Mouse (Mus musculus): ENCODE data around the gene Cfap77. TPM values are rescaled to one million over a fixed set of nuclear protein-coding genes. Genes with fewer than 3 reads are reported as not detected.

Gene Cfap77
- polyA plus RNA-seq, 1 experiment from 2014 or later: 0.23 TPM

DNA sequence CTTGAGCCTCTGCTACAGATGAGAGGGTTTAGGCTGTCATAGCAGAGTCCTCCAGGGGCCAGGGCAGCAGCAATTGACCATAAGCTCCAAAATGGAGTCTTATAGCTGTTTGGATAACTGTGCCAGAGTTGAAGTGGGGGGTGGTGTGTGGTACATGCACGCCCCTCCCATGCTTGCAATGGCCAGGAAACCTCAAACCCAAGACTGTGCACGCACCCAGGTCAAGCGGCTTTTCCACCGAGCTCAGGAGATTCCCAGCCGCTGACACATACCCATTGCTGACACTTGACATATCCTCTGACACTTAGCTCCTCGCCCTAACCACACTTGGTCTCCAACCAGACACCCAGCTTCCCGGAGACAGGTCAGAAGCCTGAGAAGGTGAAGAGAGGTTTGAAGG is 115.9 kb downstream of the Cfap77 start:
- no peak for TF ChIP-seq CTCF (IDR thresholded peaks at IDR 0.05)
- in situ Hi-C loops (cut with MboI; ENCODE audit: low pct_unique_long_range_greater_than_20kb): no loop called here
- CTCF ChIA-PET: no interaction called here
- peaks cover 41% of the 10 kb centered on the region for H3K27me3 ChIP-seq
- POLR2A ChIA-PET: no interaction called here
- DNase-seq (ENCODE audit: low read depth, low spot score): no peak
- ATAC-seq: no peak

DNA sequence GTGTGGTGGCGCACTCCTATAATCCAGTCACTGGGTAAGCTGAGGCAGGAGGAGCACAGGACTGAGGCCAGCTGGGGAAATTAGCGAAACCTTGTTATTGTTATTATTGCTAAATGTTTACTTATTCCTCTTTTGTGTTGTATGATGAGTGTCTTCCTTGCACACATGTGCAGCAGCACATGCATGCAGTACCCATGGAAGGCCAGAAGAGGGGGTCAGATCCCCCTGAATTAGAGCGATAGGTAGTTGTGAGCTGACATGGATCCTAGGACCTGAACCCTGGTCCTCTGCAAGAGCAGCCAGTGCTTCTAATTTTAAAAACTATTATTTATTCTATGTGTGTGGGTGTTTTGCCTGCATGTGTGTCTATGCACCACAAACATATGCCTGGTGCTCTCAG is 124.3 kb downstream of the Cfap77 start:
- ATAC-seq: no peak
- ChIA-PET CTCF (interaction anchor here (1.3 kb wide), 1 partner anchor 40 kb away, joined by 3 read pairs; no protein-coding TSS in a partner anchor), POLR2A (no interaction called here)
- TF ChIP-seq CTCF (IDR thresholded peaks at IDR 0.05): no peak
- in situ Hi-C loops (cut with MboI; ENCODE audit: low pct_unique_long_range_greater_than_20kb): no loop called here
- DNase-seq (ENCODE audit: low read depth, low spot score): no peak
- H3K27me3 ChIP-seq: peaks cover 38% of the 10 kb centered on the region

DNA sequence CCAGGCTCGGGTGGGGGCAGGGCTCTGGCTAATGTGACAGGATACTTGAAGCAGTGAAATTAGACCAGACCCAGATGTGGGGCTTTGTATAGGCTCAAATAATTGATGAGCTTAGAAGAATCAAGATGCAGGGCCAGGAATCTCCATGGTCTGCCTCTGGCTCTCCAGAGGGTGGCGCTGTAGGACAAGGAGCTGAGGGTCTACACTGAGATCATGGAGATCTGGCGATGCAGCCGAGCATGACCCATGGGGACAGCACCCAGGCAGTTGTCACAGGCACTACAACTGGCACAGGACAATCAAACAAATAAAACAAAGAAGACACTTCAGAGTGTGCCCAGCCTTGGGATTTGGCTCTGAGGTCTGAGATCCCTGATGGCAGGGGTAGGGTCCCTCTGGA is 131.0 kb downstream of the Cfap77 start:
- peak; percentile 95 for TF ChIP-seq CTCF (IDR thresholded peaks at IDR 0.05)
- ChIA-PET CTCF (interaction anchor here (1.0 to 2.1 kb wide), 6 partner anchors 11 to 168 kb away, joined by 3 to 8 read pairs (median 4); no protein-coding TSS in a partner anchor), POLR2A (no interaction called here)
- in situ Hi-C loops (cut with MboI; ENCODE audit: low pct_unique_long_range_greater_than_20kb): loop anchor here (5.0 kb wide), 3 partner anchors 53 to 167 kb away; no protein-coding TSS in a partner anchor
- ATAC-seq: no peak
- peaks cover 43% of the 10 kb centered on the region for H3K27me3 ChIP-seq
- DNase-seq (ENCODE audit: low read depth, low spot score): no peak

DNA sequence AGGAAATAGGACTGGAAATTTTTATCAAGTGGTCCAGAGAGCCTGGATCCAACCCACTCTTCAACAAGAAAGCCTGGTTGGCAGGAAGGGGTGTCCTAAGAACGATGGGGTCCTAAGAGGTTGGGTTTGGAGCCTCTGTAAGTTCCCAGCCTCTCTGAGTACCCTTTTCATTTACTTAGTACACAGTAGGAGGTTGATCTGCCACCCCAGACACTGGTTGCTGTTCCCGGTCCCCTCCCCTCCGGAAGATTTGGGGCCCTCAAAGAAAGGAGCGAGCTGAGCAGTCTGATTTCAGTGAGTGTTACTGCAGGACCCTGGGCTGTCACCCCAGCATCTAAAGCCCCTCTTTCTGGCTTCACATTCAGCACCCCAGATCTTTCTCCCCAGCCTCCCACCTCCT is 135.9 kb downstream of the Cfap77 start:
- no peak for ATAC-seq
- peaks cover 63% of the 10 kb centered on the region for H3K27me3 ChIP-seq
- ChIA-PET POLR2A (no interaction called here), CTCF (no interaction called here)
- DNase-seq (ENCODE audit: low read depth, low spot score): no peak
- in situ Hi-C loops (cut with MboI; ENCODE audit: low pct_unique_long_range_greater_than_20kb): no loop called here
- TF ChIP-seq CTCF (IDR thresholded peaks at IDR 0.05): no peak

DNA sequence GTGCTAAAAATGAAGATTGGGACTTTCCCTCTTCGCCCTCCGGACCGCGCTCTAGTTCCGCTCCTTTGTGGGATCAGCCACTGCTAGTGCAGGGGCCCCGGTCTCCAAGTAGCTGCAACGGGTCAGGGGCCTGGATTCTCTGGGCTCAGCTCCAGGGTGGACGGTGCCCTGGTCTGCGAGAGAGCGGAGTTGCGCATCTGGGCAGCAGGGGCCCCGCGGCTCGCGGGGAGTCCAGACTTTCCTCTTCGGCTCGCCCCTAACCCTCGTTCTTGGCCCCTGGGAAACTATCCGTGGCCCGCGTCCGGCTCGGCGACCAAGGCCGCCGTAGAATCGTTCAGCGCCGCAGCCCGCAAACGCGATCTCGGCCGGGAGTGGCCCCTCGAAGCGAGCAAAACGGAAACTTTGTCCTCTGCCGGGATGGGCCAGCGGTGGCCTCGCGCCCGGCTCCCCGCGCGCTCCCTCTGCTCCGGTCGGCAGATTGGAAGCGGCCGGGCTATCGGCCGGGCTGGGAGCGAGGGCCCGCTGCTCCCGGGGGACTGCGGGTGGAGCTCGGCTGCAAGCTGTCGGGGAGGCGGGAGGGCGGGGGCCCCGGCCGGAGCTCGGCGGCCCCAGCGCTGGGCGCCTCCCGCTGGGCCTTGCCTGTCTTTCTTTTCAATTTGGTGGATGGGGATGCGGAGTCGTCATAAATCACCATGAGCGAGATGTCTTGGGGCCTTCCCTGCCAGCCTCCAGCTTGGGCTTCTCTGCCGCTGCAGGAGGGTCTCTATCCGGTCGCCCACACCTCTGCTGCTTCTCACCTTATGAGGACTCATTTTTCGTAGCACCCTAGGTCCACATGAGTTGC is 137.1 kb downstream of the Cfap77 start:
- ChIA-PET CTCF (no interaction called here), POLR2A (no interaction called here)
- TF ChIP-seq CTCF (IDR thresholded peaks at IDR 0.05): no peak
- DNase-seq (ENCODE audit: low read depth, low spot score) (no peak), ATAC-seq (no peak)
- H3K27me3 ChIP-seq: peaks cover 60% of the 10 kb centered on the region
- in situ Hi-C loops (cut with MboI; ENCODE audit: low pct_unique_long_range_greater_than_20kb): no loop called here

DNA sequence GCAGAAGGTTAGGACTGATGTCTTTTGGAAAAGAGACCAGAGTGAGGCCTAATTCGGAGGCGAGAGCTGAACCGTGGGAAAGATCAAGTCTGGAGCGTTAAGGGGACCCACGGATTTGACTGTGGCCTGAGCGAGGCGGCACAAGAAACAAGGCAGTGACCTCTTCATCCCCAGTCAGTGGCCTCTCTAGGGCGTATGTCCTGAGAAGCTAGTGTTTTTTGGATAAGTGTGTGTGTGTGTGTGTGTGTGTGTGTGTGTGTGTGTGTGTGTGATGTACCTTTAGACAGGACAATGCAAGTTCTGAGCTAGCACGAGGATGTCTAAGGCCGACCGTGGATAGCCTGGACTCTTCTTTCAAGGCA is 137.7 kb downstream of the Cfap77 start:
- in situ Hi-C loops (cut with MboI; ENCODE audit: low pct_unique_long_range_greater_than_20kb): no loop called here
- H3K27me3 ChIP-seq: peaks cover 54% of the 10 kb centered on the region
- TF ChIP-seq CTCF (IDR thresholded peaks at IDR 0.05): no peak
- ChIA-PET CTCF (no interaction called here), POLR2A (no interaction called here)
- DNase-seq (ENCODE audit: low read depth, low spot score): no peak
- no peak for ATAC-seq

DNA sequence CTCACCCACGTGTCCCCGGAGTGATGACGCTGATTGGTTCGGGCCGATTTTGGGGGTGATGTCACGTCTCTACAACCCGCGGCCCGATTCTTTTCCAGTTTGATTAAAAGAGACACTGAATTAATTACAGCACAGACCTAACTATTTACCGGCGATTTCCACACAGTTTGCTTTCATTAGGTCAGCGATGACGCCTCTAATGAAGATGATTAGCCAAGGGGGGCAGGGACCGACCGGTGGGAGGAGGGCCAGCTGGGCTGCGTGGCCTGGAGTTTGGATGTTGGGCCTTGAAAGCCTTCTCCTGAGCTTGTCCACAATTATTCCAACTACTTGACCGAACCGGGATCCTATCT is 138.4 kb downstream of the Cfap77 start, which contains the start of gene Barhl1:
TSS of gene Barhl1 (minus strand) at position 156 of the 353 bp plus-strand sequence.
- ATAC-seq (no peak), DNase-seq (ENCODE audit: low read depth, low spot score) (no peak)
- in situ Hi-C loops (cut with MboI; ENCODE audit: low pct_unique_long_range_greater_than_20kb): no loop called here
- ChIA-PET POLR2A (no interaction called here), CTCF (no interaction called here)
- peaks cover 48% of the 10 kb centered on the region for H3K27me3 ChIP-seq
- no peak for TF ChIP-seq CTCF (IDR thresholded peaks at IDR 0.05)

DNA sequence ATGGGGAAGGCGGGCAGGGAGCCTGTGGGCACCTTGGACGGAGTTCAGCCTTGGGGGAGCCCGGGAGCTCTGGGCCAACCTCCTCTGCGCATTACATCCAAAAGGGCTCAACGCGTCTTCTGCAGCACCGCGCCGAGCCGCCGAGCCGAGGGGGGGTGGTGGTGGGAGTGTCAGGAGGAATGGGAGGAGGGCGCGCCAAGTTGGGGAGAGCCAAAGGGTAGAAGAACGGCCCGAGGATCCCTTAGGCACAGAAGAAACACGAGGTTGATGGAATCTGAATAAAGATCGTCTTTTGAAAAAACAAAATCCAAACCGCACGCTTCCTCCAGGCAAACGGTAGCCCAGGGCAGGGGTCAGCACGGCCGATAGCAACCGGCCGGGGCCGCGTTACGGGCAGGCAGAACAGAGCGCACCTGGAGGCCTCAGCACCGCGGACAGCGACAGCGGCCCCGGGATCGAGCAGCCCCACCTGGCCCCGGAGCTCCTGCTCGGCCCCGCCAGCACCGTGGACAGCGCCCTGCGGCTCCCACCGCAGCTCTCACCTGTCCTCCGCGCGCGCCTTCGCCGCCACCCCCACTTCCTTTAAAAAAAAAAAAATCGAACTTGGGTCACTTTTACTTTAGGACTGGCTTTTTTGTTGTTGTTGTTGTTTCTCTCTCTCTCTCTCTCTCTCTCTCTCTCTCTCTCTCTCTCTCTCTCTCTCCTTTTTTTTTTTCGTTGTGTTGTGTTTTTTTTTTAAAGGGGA is 138.9 kb downstream of the Cfap77 start:
- no peak for DNase-seq (ENCODE audit: low read depth, low spot score)
- H3K27me3 ChIP-seq: peaks cover 45% of the 10 kb centered on the region
- in situ Hi-C loops (cut with MboI; ENCODE audit: low pct_unique_long_range_greater_than_20kb): no loop called here
- ChIA-PET POLR2A (interaction anchor here (1.1 kb wide), 1 partner anchor 51 kb away, joined by 3 read pairs; no protein-coding TSS in a partner anchor), CTCF (no interaction called here)
- ATAC-seq: peak; percentile 47
- TF ChIP-seq CTCF (IDR thresholded peaks at IDR 0.05): no peak

DNA sequence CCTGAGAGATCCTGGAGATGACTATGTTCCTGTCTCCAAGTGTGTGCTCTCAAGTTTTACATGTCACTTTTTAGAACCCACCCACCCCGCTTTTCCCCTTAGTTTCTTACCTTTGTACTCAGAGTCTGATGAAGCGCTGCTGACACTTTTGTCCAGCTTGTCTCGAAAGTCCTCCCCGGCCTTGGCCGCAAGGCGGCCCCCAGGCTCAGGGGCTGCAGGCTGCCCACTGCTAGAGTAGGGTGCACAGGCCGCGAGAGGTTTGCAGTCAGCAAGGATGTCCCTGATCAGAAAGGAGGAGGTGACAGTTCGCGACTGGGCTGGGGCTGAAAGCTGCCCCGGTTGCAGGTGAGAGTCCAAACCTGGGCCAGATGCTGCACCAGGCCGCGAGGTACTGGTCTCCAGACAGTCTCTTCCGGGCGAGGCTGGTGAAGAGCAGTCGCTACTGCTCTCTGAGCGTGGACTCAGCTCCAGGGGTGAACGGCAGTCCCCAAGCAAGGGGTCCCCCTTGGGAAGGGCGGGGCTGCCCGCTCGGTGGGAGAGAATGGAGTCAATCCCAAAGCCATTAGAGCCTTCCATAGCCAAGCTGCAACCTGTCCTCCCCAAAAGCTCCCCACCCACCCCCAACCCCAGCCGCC is 139.6 kb downstream of the Cfap77 start:
- peaks cover 40% of the 10 kb centered on the region for H3K27me3 ChIP-seq
- TF ChIP-seq CTCF (IDR thresholded peaks at IDR 0.05): no peak
- CTCF ChIA-PET: no interaction called here
- ATAC-seq: no peak
- no peak for DNase-seq (ENCODE audit: low read depth, low spot score)
- in situ Hi-C loops (cut with MboI; ENCODE audit: low pct_unique_long_range_greater_than_20kb): no loop called here
- POLR2A ChIA-PET: interaction anchor here (1.1 kb wide), 1 partner anchor 52 kb away, joined by 3 read pairs; no protein-coding TSS in a partner anchor

DNA sequence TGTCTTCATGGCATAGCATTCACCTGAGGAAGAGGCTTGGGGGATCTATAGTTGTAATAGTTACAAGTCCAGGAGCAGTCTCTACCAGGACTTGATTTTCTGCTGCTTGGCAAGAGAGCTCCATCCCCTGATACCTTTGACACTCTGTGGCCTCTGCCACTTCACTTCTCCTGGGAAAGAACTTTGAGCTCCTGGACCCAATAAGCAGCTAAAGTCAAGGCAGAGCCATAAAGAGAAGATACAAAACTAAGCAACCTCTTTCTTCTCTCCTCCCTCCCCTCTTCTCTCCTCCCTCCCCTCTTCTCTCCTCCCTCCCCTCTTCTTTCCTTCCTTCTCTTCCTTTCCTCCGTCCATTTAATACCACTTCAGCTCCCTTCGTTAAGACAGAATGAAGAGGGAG is 140.7 kb downstream of the Cfap77 start:
- DNase-seq (ENCODE audit: low read depth, low spot score): no peak
- in situ Hi-C loops (cut with MboI; ENCODE audit: low pct_unique_long_range_greater_than_20kb): no loop called here
- ATAC-seq: no peak
- TF ChIP-seq CTCF (IDR thresholded peaks at IDR 0.05): no peak
- POLR2A ChIA-PET: no interaction called here
- H3K27me3 ChIP-seq: peaks cover 32% of the 10 kb centered on the region
- CTCF ChIA-PET: no interaction called here

DNA sequence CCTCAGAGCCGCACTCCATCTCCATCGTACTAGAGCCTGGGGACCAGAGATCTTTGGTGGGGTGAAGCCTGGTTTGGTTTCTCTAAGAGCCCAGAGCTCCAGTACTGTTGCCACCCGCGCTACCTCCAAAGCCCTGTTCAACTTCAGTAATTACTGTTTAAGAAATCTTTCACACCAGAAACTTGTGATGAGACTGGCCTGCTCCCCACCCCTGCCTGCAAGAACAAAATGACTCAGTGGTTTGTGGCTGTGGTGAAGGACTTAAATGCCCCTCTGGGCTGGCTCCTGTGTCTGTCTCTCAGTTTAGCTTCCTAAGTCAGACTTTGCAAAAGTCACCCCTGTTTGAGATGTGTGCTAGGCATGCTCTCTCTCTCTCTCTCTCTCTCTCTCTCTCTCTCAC is 141.9 kb downstream of the Cfap77 start:
- peaks cover 21% of the 10 kb centered on the region for H3K27me3 ChIP-seq
- TF ChIP-seq CTCF (IDR thresholded peaks at IDR 0.05): no peak
- in situ Hi-C loops (cut with MboI; ENCODE audit: low pct_unique_long_range_greater_than_20kb): no loop called here
- CTCF ChIA-PET: interaction anchor here (1.5 kb wide), 1 partner anchor 11 kb away, joined by 4 read pairs; no protein-coding TSS in a partner anchor
- ATAC-seq (no peak), DNase-seq (ENCODE audit: low read depth, low spot score) (no peak)
- POLR2A ChIA-PET: no interaction called here

Measured in Patski (cell line).